Mouse (Mus musculus): ENCODE data around the gene Nfic. TPM values are rescaled to one million over a fixed set of nuclear protein-coding genes. Genes with fewer than 3 reads are reported as not detected.

Nfic gene
- polyA plus RNA-seq, 1 experiment from 2014 or later = 31.5 TPM

GRCm38 (mm10) chr10:81482533-81482889 lies 27.1 kb upstream of the Nfic start, which contains the start of gene Celf5:
Celf5 (minus strand) TSS chr10:81482709.
- H3K4me3 ChIP-seq = peak within 1 kb of the TSS; percentile 61
- H3K4me1 ChIP-seq = peaks cover 46% of the 10 kb centered on the region
- peaks cover 38% of the 10 kb centered on the region for H3K27me3 ChIP-seq
- 0% methylated on average over 35 of the region's 36 CpGs for WGBS
- peak; percentile 49 for ATAC-seq (ENCODE audit: low FRiP score)
- H3K36me3 ChIP-seq = peaks cover 17% of the 10 kb centered on the region
- H3K9ac ChIP-seq = peak within 1 kb of the TSS; percentile 90
- H3K27ac ChIP-seq = peak within 1 kb of the TSS; percentile 78
- peak within 1 kb of the TSS; percentile 59 for H3K4me2 ChIP-seq (replicated peaks)
- no peaks in the 10 kb centered on the region for H3K9me3 ChIP-seq (replicated peaks)

- ATAC-seq (ENCODE audit: low FRiP score) = peak; percentile 42
- Histone ChIP-seq H3K27me3 (peaks cover 45% of the 10 kb centered on the region), H3K27ac (peak overlapping the region; percentile 78), H3K4me1 (peaks cover 50% of the 10 kb centered on the region), H3K9ac (peak overlapping the region; percentile 90), H3K4me3 (peak overlapping the region; percentile 61), H3K9me3 (replicated peaks) (no peaks in the 10 kb centered on the region), H3K4me2 (replicated peaks) (peak overlapping the region; percentile 59), H3K36me3 (peaks cover 11% of the 10 kb centered on the region)
- 4% methylated on average over 27 of the region's 35 CpGs for WGBS
Measured at GRCm38 (mm10) chr10:81481605-81482532, 26.4 kb upstream of the Nfic start.

GRCm38 (mm10) chr10:81474461-81474860 lies 19.0 kb upstream of the Nfic start:
- H3K27ac ChIP-seq = no peak overlapping the region
- no peak overlapping the region for H3K4me2 ChIP-seq (replicated peaks)
- no peaks in the 10 kb centered on the region for H3K36me3 ChIP-seq
- ATAC-seq (ENCODE audit: low FRiP score) = no peak
- 84% methylated on average over 10 of the region's 10 CpGs for WGBS
- H3K4me1 ChIP-seq = peaks cover 42% of the 10 kb centered on the region
- peaks cover 64% of the 10 kb centered on the region for H3K27me3 ChIP-seq
- H3K4me3 ChIP-seq = no peak overlapping the region
- no peaks in the 10 kb centered on the region for H3K9me3 ChIP-seq (replicated peaks)
- no peak overlapping the region for H3K9ac ChIP-seq

GRCm38 (mm10) chr10:81473003-81473451 lies 17.6 kb upstream of the Nfic start:
- peak overlapping the region; percentile 86 for H3K27ac ChIP-seq
- peak; percentile 87 for ATAC-seq (ENCODE audit: low FRiP score)
- 1% methylated on average over 19 of the region's 22 CpGs for WGBS
- H3K4me2 ChIP-seq (replicated peaks) = peak overlapping the region; percentile 74
- peaks cover 41% of the 10 kb centered on the region for H3K4me1 ChIP-seq
- 0 out of 2 replicates have a peak, but pooled peaks cover 3% of the 10 kb centered on the region for H3K36me3 ChIP-seq
- H3K9me3 ChIP-seq (replicated peaks) = no peaks in the 10 kb centered on the region
- H3K9ac ChIP-seq = peak overlapping the region; percentile 66
- H3K4me3 ChIP-seq = peak overlapping the region; percentile 37
- peaks cover 61% of the 10 kb centered on the region for H3K27me3 ChIP-seq

- H3K9ac ChIP-seq = peak overlapping the region; percentile 66
- 4% methylated on average over 18 of the region's 18 CpGs for WGBS
- H3K36me3 ChIP-seq = 0 out of 2 replicates have a peak, but pooled peaks cover 7% of the 10 kb centered on the region
- peaks cover 61% of the 10 kb centered on the region for H3K27me3 ChIP-seq
- peak overlapping the region; percentile 86 for H3K27ac ChIP-seq
- peak overlapping the region; percentile 37 for H3K4me3 ChIP-seq
- no peaks in the 10 kb centered on the region for H3K9me3 ChIP-seq (replicated peaks)
- peak overlapping the region; percentile 74 for H3K4me2 ChIP-seq (replicated peaks)
- peaks cover 36% of the 10 kb centered on the region for H3K4me1 ChIP-seq
- ATAC-seq (ENCODE audit: low FRiP score) = peak; percentile 56
Measured at GRCm38 (mm10) chr10:81472403-81473002, 17.1 kb upstream of the Nfic start.

- H3K4me1 ChIP-seq = peaks cover 32% of the 10 kb centered on the region
- ATAC-seq (ENCODE audit: low FRiP score) = no peak
- H3K9ac ChIP-seq = no peak overlapping the region
- peaks cover 18% of the 10 kb centered on the region; the same call in 1 of the 2 replicates for H3K36me3 ChIP-seq
- H3K9me3 ChIP-seq (replicated peaks) = no peaks in the 10 kb centered on the region
- WGBS = 52% methylated on average over 18 of the region's 18 CpGs
- no peak overlapping the region for H3K4me2 ChIP-seq (replicated peaks)
- no peak overlapping the region for H3K27ac ChIP-seq
- H3K27me3 ChIP-seq = peaks cover 56% of the 10 kb centered on the region
- H3K4me3 ChIP-seq = no peak overlapping the region
Measured at GRCm38 (mm10) chr10:81470454-81470853, 15.0 kb upstream of the Nfic start.

GRCm38 (mm10) chr10:81469253-81469652 lies 13.8 kb upstream of the Nfic start:
- H3K27ac ChIP-seq = no peak overlapping the region
- WGBS = 87% methylated on average over 5 of the region's 5 CpGs
- H3K4me1 ChIP-seq = peaks cover 41% of the 10 kb centered on the region
- ATAC-seq (ENCODE audit: low FRiP score) = no peak
- H3K9ac ChIP-seq = no peak overlapping the region
- no peaks in the 10 kb centered on the region for H3K9me3 ChIP-seq (replicated peaks)
- H3K4me3 ChIP-seq = no peak overlapping the region
- H3K4me2 ChIP-seq (replicated peaks) = no peak overlapping the region
- H3K27me3 ChIP-seq = peaks cover 57% of the 10 kb centered on the region
- peaks cover 18% of the 10 kb centered on the region; the same call in 1 of the 2 replicates for H3K36me3 ChIP-seq

GRCm38 (mm10) chr10:81467670-81468235 lies 12.3 kb upstream of the Nfic start:
- Histone ChIP-seq H3K4me3 (no peak overlapping the region), H3K4me2 (replicated peaks) (no peak overlapping the region), H3K27ac (no peak overlapping the region), H3K9ac (0 out of 2 replicates have a peak overlapping the region, but pooled peaks have one; percentile 8), H3K4me1 (peaks cover 27% of the 10 kb centered on the region), H3K27me3 (peaks cover 64% of the 10 kb centered on the region), H3K36me3 (peaks cover 18% of the 10 kb centered on the region; the same call in 1 of the 2 replicates), H3K9me3 (replicated peaks) (no peaks in the 10 kb centered on the region)
- 82% methylated on average over 16 of the region's 16 CpGs for WGBS
- no peak for ATAC-seq (ENCODE audit: low FRiP score)

GRCm38 (mm10) chr10:81466881-81467280 lies 11.4 kb upstream of the Nfic start:
- Histone ChIP-seq H3K27ac (no peak overlapping the region), H3K9ac (no peak overlapping the region), H3K36me3 (peaks cover 18% of the 10 kb centered on the region; the same call in 1 of the 2 replicates), H3K4me2 (replicated peaks) (no peak overlapping the region), H3K4me1 (peaks cover 18% of the 10 kb centered on the region), H3K4me3 (no peak overlapping the region), H3K27me3 (peaks cover 68% of the 10 kb centered on the region), H3K9me3 (replicated peaks) (no peaks in the 10 kb centered on the region)
- WGBS = 68% methylated on average over 14 of the region's 14 CpGs
- ATAC-seq (ENCODE audit: low FRiP score) = no peak

GRCm38 (mm10) chr10:81466066-81466465 lies 10.6 kb upstream of the Nfic start:
- Histone ChIP-seq H3K9ac (no peak overlapping the region), H3K36me3 (peaks cover 21% of the 10 kb centered on the region; the same call in 1 of the 2 replicates), H3K4me3 (no peak overlapping the region), H3K4me2 (replicated peaks) (no peak overlapping the region), H3K27me3 (peaks cover 74% of the 10 kb centered on the region), H3K4me1 (peaks cover 14% of the 10 kb centered on the region), H3K27ac (no peak overlapping the region), H3K9me3 (replicated peaks) (no peaks in the 10 kb centered on the region)
- 88% methylated on average over 2 of the region's 2 CpGs for WGBS
- ATAC-seq (ENCODE audit: low FRiP score) = no peak

GRCm38 (mm10) chr10:81465265-81465645 lies 9.8 kb upstream of the Nfic start:
- peaks cover 9% of the 10 kb centered on the region for H3K4me1 ChIP-seq
- H3K36me3 ChIP-seq = peaks cover 21% of the 10 kb centered on the region; the same call in 1 of the 2 replicates

More at GRCm38 (mm10) chr10:81465265-81465645, 9.8 kb upstream of the Nfic start:
- no peak overlapping the region for H3K9ac ChIP-seq
- H3K9me3 ChIP-seq (replicated peaks) = no peaks in the 10 kb centered on the region
- H3K27me3 ChIP-seq = peaks cover 79% of the 10 kb centered on the region
- H3K4me3 ChIP-seq = no peak overlapping the region
- WGBS = 4% methylated on average over 5 of the region's 5 CpGs
- ATAC-seq (ENCODE audit: low FRiP score) = peak; percentile 14; the same call in 1 of the 2 replicates
- H3K4me2 ChIP-seq (replicated peaks) = no peak overlapping the region
- no peak overlapping the region for H3K27ac ChIP-seq
